Mouse (Mus musculus): ENCODE measurements around the gene Ccsap.

The Ccsap gene

GRCm38 (mm10) chr8:123880271-123880670 is 20.3 kb upstream of the Ccsap start:
- no peak for DNase-seq (ENCODE audit: low read depth, low spot score)

DNA sequence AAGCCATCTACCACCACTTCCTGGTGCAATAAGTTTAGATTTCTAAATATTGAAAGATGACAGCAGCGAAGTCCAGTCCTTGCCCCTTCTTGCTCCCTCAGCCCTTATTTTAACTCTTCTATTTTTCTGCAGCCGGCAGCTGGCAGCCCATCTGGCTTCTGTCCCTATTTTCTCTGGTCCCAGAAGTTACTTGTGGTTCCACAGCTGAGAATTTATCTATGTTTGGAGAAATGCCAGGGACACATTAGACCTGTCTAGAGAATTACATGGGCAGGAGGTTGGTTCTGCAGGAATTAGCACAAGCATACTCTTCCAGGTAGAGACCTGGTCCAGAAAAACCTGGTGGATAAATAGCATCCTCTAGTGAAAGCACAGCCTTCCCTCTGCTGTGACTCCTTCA is 17.9 kb upstream of the Ccsap start:
- no peak for DNase-seq (ENCODE audit: low read depth, low spot score)

- DNase-seq (ENCODE audit: low read depth, low spot score) = no peak
Measured at GRCm38 (mm10) chr8:123874324-123874723, 14.3 kb upstream of the Ccsap start.

- DNase-seq (ENCODE audit: low read depth, low spot score) = no peak
Measured at GRCm38 (mm10) chr8:123873364-123873763, 13.4 kb upstream of the Ccsap start.

- DNase-seq (ENCODE audit: low read depth, low spot score) = no peak
Measured at GRCm38 (mm10) chr8:123872048-123872447, 12.0 kb upstream of the Ccsap start.

DNA sequence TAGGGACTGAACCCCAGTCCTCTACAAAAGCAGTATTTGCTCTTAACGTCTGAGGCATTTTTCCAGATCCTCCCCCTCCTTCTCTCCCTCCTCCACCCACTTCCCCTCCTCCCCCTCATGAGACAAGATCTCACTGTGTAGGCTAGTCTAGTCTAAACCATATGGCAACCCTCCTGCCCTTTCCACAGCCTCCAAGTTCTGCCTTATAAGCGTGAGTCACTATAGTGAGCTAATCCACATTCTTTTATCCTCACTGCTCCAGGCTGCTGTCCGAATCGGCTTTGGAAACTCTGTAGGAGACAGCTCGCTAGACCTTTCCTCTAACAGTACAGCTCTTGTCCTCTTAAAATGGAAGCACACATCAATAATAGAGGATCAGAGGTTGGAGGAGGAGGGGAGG is 7.0 kb upstream of the Ccsap start:
- DNase-seq (ENCODE audit: low read depth, low spot score) = no peak

GRCm38 (mm10) chr8:123865786-123866185 is 5.8 kb upstream of the Ccsap start:
- DNase-seq (ENCODE audit: low read depth, low spot score) = no peak

DNA sequence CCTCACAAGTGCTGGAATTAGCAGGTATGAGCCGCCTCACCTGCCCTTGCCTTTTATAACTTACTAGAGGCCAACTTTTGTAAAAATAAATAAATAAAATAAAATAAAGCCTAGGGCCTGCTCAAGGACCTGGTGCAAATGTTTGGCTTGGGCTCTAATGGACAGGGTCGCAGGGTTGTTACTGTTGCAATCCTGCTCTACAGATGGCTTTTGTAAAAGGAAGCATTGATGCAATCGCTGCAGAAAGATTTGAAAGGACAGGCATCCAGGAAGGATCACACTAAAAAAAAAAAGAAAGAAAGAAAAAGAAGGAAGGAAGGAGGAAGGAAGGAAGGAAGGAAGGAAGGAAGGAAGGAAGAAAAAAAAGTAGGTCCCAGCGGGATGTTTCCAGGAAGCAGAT is 377 bp upstream of the Ccsap start:
- no peak for DNase-seq (ENCODE audit: low read depth, low spot score)

- peak; percentile 84 for DNase-seq (ENCODE audit: low read depth, low spot score)
Measured at GRCm38 (mm10) chr8:123858941-123859647, 915 bp downstream of the Ccsap start.

GRCm38 (mm10) chr8:123858574-123858940 is 1.5 kb downstream of the Ccsap start:
- peak; percentile 25 for DNase-seq (ENCODE audit: low read depth, low spot score)

DNA sequence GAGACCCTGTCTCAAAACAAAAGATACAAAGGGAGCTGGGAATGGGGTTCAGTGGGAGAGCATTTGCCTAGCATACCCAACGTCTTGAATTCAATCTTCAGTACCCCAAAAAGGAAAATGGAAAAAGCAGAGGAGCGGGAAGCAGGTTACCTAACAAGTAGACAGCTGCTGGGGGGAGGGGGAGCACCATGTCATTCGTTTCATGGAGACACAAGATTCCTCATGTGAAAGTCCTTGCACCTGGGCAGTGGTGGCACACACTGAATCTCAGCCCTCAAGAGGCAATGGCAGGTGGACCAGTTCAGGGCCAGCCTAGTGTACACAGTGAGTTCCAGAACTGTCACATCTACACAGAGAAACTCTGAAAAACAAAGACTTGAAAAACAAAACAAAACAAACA is 2.6 kb downstream of the Ccsap start:
- DNase-seq (ENCODE audit: low read depth, low spot score) = no peak

DNA sequence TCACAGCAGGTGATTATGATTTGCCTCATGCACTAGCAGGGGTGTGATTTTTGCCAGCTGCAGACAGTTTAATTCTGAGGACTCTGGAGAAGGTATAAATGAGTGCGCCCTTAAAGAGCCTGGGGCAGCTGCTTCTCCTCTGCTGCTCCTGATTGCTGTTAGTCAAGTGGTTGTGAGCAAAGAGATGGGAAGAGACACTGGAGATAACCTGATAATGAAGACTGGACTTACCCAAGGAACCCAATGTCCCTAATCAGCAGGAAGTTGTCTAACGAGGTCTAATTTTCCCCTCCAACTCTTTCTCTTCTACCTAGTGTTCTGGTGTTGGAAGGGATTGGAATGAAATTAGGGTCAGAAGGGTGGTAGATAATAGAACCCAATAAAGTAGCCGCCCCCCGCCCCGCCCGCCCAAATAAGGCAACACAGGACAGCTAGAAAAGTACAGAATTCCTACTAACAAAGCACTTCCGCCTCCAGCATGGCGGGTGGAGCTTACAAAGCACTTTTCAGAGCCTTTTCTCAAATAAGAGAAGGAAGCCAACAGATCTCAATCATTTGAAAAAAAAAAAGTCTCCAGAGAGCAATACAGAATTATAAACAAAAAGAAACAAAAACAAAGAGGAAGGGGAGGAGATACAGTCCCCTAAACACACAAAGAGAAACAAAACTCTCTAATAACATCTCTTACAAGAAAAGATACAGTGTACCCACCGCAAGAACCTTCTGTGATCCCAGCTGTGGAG is 5.1 kb downstream of the Ccsap start:
- DNase-seq (ENCODE audit: low read depth, low spot score) = no peak

GRCm38 (mm10) chr8:123854252-123854651 is 5.8 kb downstream of the Ccsap start:
- no peak for DNase-seq (ENCODE audit: low read depth, low spot score)

DNA sequence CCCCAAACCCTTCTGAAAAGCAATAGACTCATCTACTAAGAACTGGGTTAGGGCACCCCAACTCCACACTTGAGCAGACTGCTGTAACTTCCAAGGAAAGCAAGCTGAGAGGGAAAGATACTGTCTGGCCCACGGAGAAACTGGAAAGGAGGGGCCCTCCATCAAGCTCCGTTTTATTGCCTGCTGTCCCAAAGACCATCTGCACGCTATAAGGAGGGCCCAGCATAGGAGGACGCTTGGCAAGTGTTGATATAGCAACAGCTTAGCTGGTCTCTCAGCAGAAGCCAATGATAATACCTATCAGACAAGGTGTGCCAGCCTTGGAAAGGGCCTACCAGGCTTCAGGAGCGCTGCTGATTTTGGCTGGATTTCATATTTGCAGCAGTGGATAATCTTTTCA is 8.4 kb downstream of the Ccsap start:
- DNase-seq (ENCODE audit: low read depth, low spot score) = no peak

DNA sequence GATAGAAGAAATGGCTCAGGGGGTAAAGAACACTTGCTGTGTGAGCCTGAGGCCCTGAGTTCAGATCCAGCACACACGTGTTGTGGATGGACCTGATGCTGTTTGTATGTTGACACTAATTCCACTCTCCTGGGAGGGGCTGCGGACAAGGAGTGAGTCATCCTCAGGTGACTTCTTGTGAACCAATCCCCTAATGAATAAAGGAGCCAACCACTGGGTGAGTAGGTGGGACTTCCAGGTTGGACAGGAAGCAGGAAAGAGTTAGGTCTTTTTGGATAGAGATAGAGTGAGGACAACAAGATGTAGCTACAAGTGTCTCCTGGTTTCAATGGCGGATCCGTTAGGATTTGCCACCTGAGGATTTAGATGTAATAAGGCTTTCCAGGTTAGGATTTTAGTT is 10.7 kb downstream of the Ccsap start:
- no peak for DNase-seq (ENCODE audit: low read depth, low spot score)

DNA sequence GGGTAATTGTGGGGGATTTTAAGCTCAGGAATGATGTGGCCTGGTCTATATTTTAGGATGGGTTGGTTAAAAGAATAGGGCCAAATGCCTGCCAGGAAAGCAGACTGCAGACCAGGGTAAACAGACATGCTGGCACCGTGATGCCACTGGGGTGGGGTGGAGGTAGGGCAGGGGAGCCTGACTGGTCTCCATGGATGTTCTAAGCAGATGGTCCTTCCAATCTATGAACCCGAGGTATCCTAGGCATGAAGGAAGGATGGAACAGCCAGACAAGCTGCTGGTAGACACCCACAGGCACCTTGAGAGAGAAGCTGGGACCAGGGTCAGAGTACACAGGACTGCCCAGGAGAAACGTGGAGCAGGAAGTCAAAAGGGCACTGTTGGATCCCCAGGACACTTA is 12.5 kb downstream of the Ccsap start:
- no peak for DNase-seq (ENCODE audit: low read depth, low spot score)

DNA sequence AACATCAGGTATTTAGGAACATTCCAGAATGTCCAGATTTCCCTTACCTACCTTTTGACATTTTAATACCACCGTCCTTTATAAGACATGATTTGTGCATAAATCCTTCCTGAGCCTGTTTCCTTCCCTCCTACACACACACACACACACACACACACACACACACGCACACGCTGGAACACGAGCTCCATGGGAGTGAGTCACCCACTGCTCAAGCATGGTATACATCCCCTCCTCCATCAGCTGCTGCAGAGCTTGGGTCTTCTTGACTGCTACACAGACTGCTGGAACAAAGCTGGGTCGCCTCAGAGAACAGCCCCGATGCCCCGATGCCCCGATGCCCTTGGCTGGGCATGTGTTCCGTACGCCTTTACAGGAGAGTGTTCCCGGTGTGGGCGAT is 13.5 kb downstream of the Ccsap start:
- DNase-seq (ENCODE audit: low read depth, low spot score) = no peak

- DNase-seq (ENCODE audit: low read depth, low spot score) = no peak
Measured at GRCm38 (mm10) chr8:123845991-123846390, 14.0 kb downstream of the Ccsap start.

DNA sequence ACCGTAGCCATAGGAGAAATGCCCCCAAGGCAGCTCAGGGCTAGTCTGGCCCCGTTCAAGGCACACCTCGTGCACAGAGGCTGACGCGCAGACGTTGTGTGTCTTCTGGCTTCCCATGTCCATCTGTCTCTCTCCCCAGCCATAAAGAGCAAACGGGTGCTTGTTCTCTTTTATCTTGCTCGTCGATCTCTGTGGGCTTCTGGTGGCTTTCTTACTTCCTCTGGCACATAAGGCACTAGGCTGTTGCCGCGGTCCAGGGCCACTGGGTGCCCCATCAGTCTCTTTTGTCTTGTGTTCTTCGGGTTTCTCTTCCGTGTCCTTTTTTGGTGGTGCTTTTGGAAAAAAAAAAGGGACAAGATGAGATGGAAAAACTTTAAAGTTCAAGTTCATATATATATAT is 14.9 kb downstream of the Ccsap start:
- DNase-seq (ENCODE audit: low read depth, low spot score) = no peak

DNA sequence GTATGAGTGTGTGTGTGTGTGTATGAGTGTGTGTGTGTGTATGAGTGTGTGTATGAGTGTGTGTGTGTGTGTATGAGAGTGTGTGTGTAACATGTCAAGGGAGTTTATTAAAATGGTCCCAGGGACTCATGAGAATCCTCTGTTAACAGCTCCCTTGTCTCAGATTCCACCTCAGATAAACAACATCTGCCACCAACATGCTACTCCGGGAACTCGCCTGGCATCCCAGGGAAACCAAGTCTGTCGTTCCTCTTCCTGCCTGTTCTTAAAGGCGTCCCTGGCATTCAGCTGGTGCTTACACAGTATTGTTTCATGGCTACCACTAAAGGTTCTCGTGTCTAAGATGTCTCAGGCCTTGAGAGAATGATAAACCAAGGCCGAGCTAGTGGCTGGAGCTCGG is 15.7 kb downstream of the Ccsap start:
- DNase-seq (ENCODE audit: low read depth, low spot score) = no peak

- DNase-seq (ENCODE audit: low read depth, low spot score) = no peak
Measured at GRCm38 (mm10) chr8:123842086-123842485, 17.9 kb downstream of the Ccsap start.

DNA sequence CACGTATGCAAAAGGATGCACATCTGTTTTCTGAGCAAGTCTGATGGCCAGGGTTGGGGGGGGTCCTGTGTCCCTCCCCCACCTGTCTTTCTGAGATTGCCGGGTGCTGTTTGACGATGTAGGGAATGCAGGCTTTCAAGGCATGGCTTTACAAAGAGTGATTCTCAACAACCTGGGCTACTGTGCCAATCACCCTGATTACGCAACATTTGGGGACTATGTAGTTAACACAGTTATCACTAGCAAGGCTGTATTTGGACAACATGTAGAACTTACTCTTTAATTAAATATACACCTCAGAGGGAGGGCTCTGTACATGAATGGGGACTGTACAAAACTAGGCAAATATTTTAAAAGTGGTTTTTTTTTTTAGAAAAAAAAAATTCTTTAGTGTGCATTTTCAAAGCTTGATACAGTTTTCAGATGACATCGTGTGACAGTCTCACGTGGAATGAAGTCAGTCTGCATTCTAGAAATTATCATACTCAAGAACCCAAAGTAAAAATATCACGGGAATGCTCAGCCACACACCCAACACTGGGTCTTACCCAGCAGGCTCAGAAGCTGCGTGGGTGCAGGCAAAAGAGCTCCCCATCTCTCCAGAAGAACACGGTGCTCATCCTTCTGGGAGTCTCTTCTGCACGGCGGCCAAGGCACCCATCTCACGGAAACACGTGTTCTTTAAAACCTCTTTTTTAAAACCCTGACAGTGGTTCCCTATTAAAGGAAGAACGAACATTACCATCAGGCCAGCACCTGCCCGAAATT is 19.2 kb downstream of the Ccsap start:
- DNase-seq (ENCODE audit: low read depth, low spot score) = no peak

DNA sequence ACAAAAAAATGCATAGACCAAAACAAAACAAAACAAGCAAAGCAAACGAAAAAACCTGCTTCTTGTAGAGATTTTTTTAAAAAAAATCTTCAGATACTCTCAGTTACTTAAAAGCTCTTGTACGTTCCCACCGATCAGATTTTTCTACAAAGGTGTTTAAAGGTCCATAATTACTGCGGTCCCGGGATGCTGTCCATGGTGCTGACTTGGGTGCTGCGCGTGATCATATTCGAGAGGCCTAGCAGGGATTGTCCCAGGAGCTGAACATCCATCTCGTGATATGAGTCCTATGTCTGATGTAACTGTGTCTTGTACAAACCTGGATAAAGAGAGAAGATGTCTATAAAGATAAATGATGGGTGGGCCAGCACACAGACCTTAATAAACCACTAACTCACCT is 21.5 kb downstream of the Ccsap start:
- no peak for DNase-seq (ENCODE audit: low read depth, low spot score)

All from retina, postnatal 7 days (tissue).